Mouse (Mus musculus): Measurements from ENCODE around the gene Lrrc8b.

Gene Lrrc8b

GRCm38 (mm10) chr5:105518626-105519095 is 103.1 kb downstream of the Lrrc8b start:
- peak; percentile 41 for ATAC-seq (ENCODE audit: low TSS enrichment)

GRCm38 (mm10) chr5:105519096-105519975 is 103.8 kb downstream of the Lrrc8b start, which contains the start of gene Lrrc8c:
Gene Lrrc8c (plus strand): TSS chr5:105519388.
- ATAC-seq (ENCODE audit: low TSS enrichment), result peak; percentile 91

- no peak; the same call in 1 of the 2 replicates for ATAC-seq (ENCODE audit: low TSS enrichment)
Observed at GRCm38 (mm10) chr5:105519976-105520300, 104.4 kb downstream of the Lrrc8b start.

- no peak for ATAC-seq (ENCODE audit: low TSS enrichment)
Observed at GRCm38 (mm10) chr5:105520442-105520965, 104.9 kb downstream of the Lrrc8b start.

GRCm38 (mm10) chr5:105523452-105523851 is 107.9 kb downstream of the Lrrc8b start:
- ATAC-seq (ENCODE audit: low TSS enrichment), result no peak

GRCm38 (mm10) chr5:105525004-105525403 is 109.4 kb downstream of the Lrrc8b start:
- no peak for ATAC-seq (ENCODE audit: low TSS enrichment)

GRCm38 (mm10) chr5:105526107-105526645 is 110.6 kb downstream of the Lrrc8b start:
- no peak for ATAC-seq (ENCODE audit: low TSS enrichment)

GRCm38 (mm10) chr5:105526766-105527165 is 111.2 kb downstream of the Lrrc8b start:
- ATAC-seq (ENCODE audit: low TSS enrichment), result no peak

GRCm38 (mm10) chr5:105527477-105528331 is 112.1 kb downstream of the Lrrc8b start:
- peak; percentile 20; the same call in 1 of the 2 replicates for ATAC-seq (ENCODE audit: low TSS enrichment)

- ATAC-seq (ENCODE audit: low TSS enrichment), result no peak
Observed at GRCm38 (mm10) chr5:105530576-105530975, 115.0 kb downstream of the Lrrc8b start.

GRCm38 (mm10) chr5:105535186-105535585 is 119.6 kb downstream of the Lrrc8b start:
- ATAC-seq (ENCODE audit: low TSS enrichment), result no peak

- ATAC-seq (ENCODE audit: low TSS enrichment), result no peak
Observed at GRCm38 (mm10) chr5:105536172-105536571, 120.6 kb downstream of the Lrrc8b start.

GRCm38 (mm10) chr5:105537101-105537723 is 121.6 kb downstream of the Lrrc8b start:
- ATAC-seq (ENCODE audit: low TSS enrichment), result no peak

Measured in frontal cortex, adult (tissue).